Mouse (Mus musculus): Measurements from ENCODE around the gene Cflar. TPM values are rescaled to one million over a fixed set of nuclear protein-coding genes. Genes with fewer than 3 reads are reported as not detected.

The Cflar gene
- polyA plus RNA-seq, 1 experiment from 2014 or later = 42.0 TPM

Other genes with a start within 250 kb of the Cflar start
- gene Orc2, start 206.4 kb upstream of the Cflar start, polyA plus RNA-seq (2015; fragmentation: Nextera tagmentation; extraction: Ambion mirVana) = 17.8 and 20.4 TPM in 2 replicates
- 3.9 and 4.8 TPM in 2 replicates for gene Fam126b, start 125.2 kb upstream of the Cflar start, polyA plus RNA-seq (2015; fragmentation: Nextera tagmentation; extraction: Ambion mirVana)
- 219 and 220 TPM in 2 replicates for gene Ndufb3, start 125.1 kb upstream of the Cflar start, polyA plus RNA-seq (2015; fragmentation: Nextera tagmentation; extraction: Ambion mirVana)
- not detected in 2 replicates for gene Als2cr12, start 15.5 kb upstream of the Cflar start, polyA plus RNA-seq (2015; fragmentation: Nextera tagmentation; extraction: Ambion mirVana)
- 24.6 and 26.0 TPM in 2 replicates for gene Casp8, start 83.9 kb downstream of the Cflar start, polyA plus RNA-seq (2015; fragmentation: Nextera tagmentation; extraction: Ambion mirVana)

Data from heart, embryonic 16.5 days (tissue).